Mouse (Mus musculus): ENCODE measurements around the gene Lyst. TPM values are rescaled to one million over a fixed set of nuclear protein-coding genes. Genes with fewer than 3 reads are reported as not detected.
"Not testable (repeated sequence)": the region's sequence is repeated elsewhere in the genome, so short reads cannot be mapped to it uniquely, and the experiment has no call there.

The Lyst gene
- polyA plus RNA-seq, 1 experiment: 14.1 TPM

DNA sequence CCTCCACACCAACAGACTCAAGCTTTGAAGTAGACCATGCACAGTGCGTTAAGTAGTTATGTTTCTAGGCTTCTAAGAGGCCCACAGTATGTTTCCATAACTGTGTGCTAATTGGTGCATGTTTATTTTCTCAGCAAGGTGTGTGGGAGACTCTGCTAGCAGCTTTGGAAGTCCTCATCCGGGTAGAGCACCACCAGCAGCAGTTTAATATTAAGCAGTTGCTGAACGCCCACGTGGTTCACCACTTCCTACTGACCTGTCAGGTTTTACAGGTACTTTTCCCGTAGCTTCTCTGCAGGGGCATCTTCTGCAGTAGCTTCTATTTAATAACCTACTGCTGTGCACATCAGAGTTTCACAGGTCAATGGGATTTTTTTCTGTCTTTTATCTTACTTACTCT lies 80.5 kb downstream of the Lyst start:
- no peak for TF ChIP-seq POLR2A (IDR thresholded peaks at IDR 0.05; ENCODE audit: low read depth, low read length)
- TF ChIP-seq CTCF (IDR thresholded peaks at IDR 0.05; ENCODE audit: borderline replicate concordance, insufficient read depth, low read length): no peak
- Histone ChIP-seq H3K4me3 (ENCODE audit: insufficient read depth, low read length) (no peak overlapping the region), H3K4me1 (ENCODE audit: control insufficient read depth, insufficient read depth, low read length) (no peaks in the 10 kb centered on the region), H3K27ac (ENCODE audit: insufficient read depth, low read length) (no peak overlapping the region)

DNA sequence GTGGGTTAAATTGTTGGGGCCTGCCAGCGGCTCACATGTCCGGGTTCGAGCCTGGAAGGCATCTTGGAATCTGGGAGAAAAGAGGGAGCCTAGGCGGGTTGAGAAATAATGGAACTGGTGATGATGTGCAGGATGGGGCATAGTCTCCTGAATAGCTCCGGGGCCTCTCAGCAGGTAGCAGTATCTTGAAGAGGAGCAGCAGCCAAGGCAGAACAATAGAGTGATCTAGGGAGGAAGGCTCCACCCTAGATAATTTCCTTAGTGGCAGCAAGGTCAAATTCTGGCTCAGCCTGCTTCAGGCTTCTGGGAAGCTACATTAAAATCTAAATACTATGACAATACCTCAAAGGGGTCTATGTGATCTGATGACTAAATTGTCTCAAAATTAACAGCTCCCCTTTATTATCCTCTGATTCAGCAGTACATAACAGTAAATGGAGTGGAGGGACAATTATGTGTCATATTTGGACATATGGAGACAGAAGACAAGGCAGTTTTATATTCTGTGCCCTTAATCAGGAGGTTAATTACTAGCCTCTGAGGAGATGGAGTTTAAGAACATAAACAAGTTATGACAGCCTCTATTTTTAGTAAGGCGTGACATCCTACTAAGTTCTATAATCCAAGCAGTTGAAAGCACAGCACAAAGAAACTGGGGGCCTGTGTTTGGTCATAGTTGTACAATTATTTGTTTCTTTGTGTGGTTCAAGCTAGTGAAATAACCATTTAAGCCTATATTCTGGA lies 81.6 kb downstream of the Lyst start:
- Histone ChIP-seq H3K4me1 (ENCODE audit: control insufficient read depth, insufficient read depth, low read length) (no peaks in the 10 kb centered on the region), H3K4me3 (ENCODE audit: insufficient read depth, low read length) (no peak overlapping the region), H3K27ac (ENCODE audit: insufficient read depth, low read length) (no peak overlapping the region)
- TF ChIP-seq POLR2A (IDR thresholded peaks at IDR 0.05; ENCODE audit: low read depth, low read length) (no peak), CTCF (IDR thresholded peaks at IDR 0.05; ENCODE audit: borderline replicate concordance, insufficient read depth, low read length) (no peak)

DNA sequence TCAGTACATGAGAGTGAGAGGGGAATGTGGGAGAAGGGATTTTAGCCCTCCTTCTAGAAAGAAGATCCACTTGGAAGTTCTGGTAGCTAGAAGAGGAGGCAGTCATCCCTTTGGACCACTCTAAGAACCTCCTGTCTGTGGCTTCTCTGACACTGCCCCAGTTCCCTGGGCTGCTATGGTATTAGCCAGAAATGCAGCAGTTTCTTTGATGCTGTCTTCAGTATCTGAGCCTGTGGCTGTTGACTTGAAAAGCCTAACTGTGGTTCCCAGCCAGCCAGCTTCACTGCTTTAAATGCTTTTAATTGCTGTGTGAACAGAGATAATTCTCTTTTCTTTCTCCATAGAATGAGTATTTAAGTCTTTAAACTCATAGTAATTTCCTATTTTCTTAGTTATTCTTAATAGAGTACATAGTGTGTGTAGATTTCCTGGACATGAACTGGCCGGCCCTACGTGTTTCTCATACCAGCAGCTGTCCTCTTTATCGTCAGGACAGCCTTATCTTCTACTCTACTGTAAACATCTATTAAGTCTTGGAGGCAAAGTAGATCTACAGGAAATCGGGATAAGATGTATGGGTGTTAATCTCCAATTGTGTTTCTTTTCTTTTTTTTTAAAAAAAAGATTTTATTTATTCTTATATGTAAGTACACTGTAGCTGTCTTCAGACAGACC lies 84.6 kb downstream of the Lyst start:
- no peak for TF ChIP-seq CTCF (IDR thresholded peaks at IDR 0.05; ENCODE audit: borderline replicate concordance, insufficient read depth, low read length)
- TF ChIP-seq POLR2A (IDR thresholded peaks at IDR 0.05; ENCODE audit: low read depth, low read length): no peak
- H3K27ac ChIP-seq (ENCODE audit: insufficient read depth, low read length): no peak overlapping the region

DNA sequence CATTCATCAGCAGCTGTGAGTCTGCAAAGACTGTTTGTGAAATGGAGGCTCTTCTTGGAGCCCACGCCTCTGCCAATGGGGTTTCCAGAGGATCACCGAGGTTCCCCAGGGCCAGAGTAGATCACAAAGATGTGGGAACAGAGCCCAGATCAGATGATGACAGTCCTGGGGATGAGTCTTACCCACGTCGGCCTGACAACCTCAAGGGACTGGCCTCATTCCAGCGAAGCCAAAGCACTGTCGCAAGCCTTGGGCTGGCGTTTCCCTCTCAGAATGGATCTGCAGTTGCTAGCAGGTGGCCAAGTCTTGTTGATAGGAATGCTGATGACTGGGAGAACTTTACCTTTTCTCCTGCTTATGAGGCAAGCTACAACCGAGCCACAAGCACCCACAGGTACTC lies 87.7 kb downstream of the Lyst start:
- no peak overlapping the region for H3K4me3 ChIP-seq (ENCODE audit: insufficient read depth, low read length)
- no peak overlapping the region for H3K27ac ChIP-seq (ENCODE audit: insufficient read depth, low read length)
- no peak for TF ChIP-seq POLR2A (IDR thresholded peaks at IDR 0.05; ENCODE audit: low read depth, low read length)
- no peak for TF ChIP-seq CTCF (IDR thresholded peaks at IDR 0.05; ENCODE audit: borderline replicate concordance, insufficient read depth, low read length)
- no peaks in the 10 kb centered on the region for H3K4me1 ChIP-seq (ENCODE audit: control insufficient read depth, insufficient read depth, low read length)

More for the DNA sequence above, 84.6 kb downstream of the Lyst start:
- H3K4me1 ChIP-seq (ENCODE audit: control insufficient read depth, insufficient read depth, low read length): no peaks in the 10 kb centered on the region
- no peak overlapping the region for H3K4me3 ChIP-seq (ENCODE audit: insufficient read depth, low read length)

DNA sequence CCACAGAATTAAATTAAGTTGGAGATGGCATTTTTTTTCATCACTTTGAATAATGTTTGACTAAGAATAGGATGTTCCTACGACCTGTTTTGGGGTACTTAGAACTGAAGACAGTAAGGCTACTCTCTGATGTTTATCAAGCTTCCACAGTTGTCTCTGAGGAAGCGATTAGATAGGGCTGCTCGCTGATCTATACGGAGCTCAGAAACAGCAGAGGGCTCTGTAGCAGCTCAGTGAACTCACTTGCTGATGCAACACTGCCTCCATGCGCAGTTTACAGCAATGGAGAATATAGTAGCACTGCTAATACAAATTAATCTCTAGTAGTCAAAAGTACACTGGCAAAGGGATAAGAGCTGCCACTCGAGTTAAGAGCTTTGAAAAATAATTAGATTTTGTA lies 91.4 kb downstream of the Lyst start:
- TF ChIP-seq POLR2A (IDR thresholded peaks at IDR 0.05; ENCODE audit: low read depth, low read length): no peak
- TF ChIP-seq CTCF (IDR thresholded peaks at IDR 0.05; ENCODE audit: borderline replicate concordance, insufficient read depth, low read length): no peak
- Histone ChIP-seq H3K4me1 (ENCODE audit: control insufficient read depth, insufficient read depth, low read length) (no peaks in the 10 kb centered on the region), H3K4me3 (ENCODE audit: insufficient read depth, low read length) (no peak overlapping the region), H3K27ac (ENCODE audit: insufficient read depth, low read length) (no peak overlapping the region)

DNA sequence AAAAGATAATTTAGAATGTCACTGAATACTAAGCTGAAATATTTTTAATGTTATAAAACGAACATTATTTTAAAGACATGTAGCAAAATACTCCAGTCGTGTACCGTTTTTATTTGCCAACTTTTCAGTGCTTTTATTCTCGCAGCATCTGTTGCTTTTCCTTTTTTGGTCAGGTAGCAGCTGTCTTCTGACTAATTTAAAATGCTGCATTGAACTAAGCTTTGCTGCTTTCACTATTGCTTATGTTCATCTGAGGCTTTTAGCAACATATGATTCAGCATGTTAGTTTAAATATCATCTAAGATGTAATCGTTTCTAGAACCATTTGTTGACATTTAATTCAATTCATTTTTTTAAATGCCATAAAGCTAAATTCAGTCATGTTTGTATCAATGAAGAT lies 113.3 kb downstream of the Lyst start:
- TF ChIP-seq POLR2A (IDR thresholded peaks at IDR 0.05; ENCODE audit: low read depth, low read length): no peak
- TF ChIP-seq CTCF (IDR thresholded peaks at IDR 0.05; ENCODE audit: borderline replicate concordance, insufficient read depth, low read length): no peak

DNA sequence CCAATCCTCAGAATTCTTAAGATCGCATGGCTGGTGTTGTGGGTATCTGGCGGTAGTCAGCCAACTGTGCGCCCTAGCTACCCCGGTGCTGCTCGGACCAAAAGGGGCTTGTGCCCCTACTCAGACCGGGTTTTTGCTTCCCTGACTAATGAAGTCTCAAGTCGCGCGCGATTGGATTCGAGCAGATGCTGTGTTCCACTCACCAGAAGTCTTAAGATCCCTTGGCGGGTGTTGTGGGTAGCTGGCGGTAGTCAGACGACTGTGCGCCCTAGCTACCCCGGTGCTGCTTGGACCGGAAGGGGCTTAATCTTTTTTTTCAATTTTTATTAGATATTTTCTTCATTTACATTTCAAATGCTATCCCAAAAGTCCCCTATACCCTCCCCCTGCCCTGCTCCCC lies 131.2 kb downstream of the Lyst start:
- H3K4me1 ChIP-seq (ENCODE audit: control insufficient read depth, insufficient read depth, low read length); H3K27ac ChIP-seq (ENCODE audit: insufficient read depth, low read length); H3K4me3 ChIP-seq (ENCODE audit: insufficient read depth, low read length): not testable (repeated sequence)

More for the DNA sequence above, 113.3 kb downstream of the Lyst start:
- Histone ChIP-seq H3K4me1 (ENCODE audit: control insufficient read depth, insufficient read depth, low read length) (no peaks in the 10 kb centered on the region), H3K4me3 (ENCODE audit: insufficient read depth, low read length) (no peak overlapping the region), H3K27ac (ENCODE audit: insufficient read depth, low read length) (no peak overlapping the region)

DNA sequence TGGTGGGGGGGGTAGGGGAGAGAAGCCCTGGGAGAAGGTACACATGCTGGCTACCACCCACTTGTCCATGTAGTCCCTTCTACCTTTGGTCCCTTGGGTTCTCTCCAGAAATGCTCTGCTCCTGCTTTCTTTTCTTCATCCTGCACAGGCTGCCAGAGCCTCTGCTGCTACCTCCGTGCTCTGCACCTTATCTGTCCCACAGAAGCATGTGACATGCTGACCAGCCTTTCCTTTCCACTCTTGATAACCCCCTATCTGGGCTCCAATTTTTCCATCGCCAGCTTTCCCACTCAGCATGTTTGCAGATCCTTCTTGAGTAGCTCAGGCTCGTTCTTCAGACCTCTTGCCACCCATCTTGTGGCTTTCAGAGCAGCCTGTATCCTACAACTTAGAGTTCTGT lies 133.1 kb downstream of the Lyst start:
- no peak for TF ChIP-seq CTCF (IDR thresholded peaks at IDR 0.05; ENCODE audit: borderline replicate concordance, insufficient read depth, low read length)
- TF ChIP-seq POLR2A (IDR thresholded peaks at IDR 0.05; ENCODE audit: low read depth, low read length): no peak
- Histone ChIP-seq H3K27ac (ENCODE audit: insufficient read depth, low read length) (no peak overlapping the region), H3K4me3 (ENCODE audit: insufficient read depth, low read length) (no peak overlapping the region), H3K4me1 (ENCODE audit: control insufficient read depth, insufficient read depth, low read length) (no peaks in the 10 kb centered on the region)

DNA sequence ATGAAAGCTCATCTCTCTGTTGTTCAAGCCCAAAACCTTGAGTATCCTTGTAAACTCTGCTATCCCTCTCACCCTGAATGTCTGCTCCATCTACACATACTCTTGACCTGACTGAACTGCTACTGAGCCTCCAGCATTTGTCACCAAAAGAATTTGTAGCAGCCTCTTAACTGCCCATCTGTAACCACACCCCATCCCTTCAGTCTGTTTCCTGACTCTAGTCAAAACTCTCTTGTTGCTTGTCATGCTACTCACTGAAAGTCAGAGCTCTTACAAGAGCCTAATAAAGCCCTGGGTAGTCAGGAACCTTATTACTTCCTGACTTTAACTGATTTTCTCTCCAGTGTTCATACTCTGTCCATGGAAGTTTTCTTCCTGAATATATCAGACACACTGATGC lies 133.6 kb downstream of the Lyst start:
- Histone ChIP-seq H3K27ac (ENCODE audit: insufficient read depth, low read length) (no peak overlapping the region), H3K4me1 (ENCODE audit: control insufficient read depth, insufficient read depth, low read length) (no peaks in the 10 kb centered on the region), H3K4me3 (ENCODE audit: insufficient read depth, low read length) (no peak overlapping the region)
- TF ChIP-seq CTCF (IDR thresholded peaks at IDR 0.05; ENCODE audit: borderline replicate concordance, insufficient read depth, low read length): no peak
- TF ChIP-seq POLR2A (IDR thresholded peaks at IDR 0.05; ENCODE audit: low read depth, low read length): no peak

DNA sequence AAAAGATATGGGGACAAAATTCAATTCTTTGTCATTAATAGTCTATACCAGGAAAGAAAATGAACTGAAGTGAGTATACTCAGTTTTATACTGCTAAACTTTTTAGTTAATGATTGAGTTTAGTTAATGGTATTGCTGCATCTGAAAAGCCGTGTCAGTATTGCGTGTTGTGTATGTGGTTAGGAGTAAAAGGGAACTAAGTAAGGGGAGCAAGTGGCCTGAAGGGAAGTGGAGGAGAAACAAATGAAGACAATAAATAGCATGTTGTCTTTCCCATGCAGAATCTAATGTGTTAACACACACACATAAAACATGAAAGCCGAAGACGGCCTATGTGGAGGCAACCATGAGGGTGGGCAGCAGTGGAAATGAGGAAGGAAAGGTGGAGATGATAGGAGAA lies 149.0 kb downstream of the Lyst start:
- no peak overlapping the region for H3K27ac ChIP-seq (ENCODE audit: insufficient read depth, low read length)
- H3K4me3 ChIP-seq (ENCODE audit: insufficient read depth, low read length): no peak overlapping the region
- H3K4me1 ChIP-seq (ENCODE audit: control insufficient read depth, insufficient read depth, low read length): no peaks in the 10 kb centered on the region
- no peak for TF ChIP-seq POLR2A (IDR thresholded peaks at IDR 0.05; ENCODE audit: low read depth, low read length)
- TF ChIP-seq CTCF (IDR thresholded peaks at IDR 0.05; ENCODE audit: borderline replicate concordance, insufficient read depth, low read length): no peak

Data from embryonic fibroblast, embryonic 13.5 days (primary cell).